In the genomic region with DNA sequence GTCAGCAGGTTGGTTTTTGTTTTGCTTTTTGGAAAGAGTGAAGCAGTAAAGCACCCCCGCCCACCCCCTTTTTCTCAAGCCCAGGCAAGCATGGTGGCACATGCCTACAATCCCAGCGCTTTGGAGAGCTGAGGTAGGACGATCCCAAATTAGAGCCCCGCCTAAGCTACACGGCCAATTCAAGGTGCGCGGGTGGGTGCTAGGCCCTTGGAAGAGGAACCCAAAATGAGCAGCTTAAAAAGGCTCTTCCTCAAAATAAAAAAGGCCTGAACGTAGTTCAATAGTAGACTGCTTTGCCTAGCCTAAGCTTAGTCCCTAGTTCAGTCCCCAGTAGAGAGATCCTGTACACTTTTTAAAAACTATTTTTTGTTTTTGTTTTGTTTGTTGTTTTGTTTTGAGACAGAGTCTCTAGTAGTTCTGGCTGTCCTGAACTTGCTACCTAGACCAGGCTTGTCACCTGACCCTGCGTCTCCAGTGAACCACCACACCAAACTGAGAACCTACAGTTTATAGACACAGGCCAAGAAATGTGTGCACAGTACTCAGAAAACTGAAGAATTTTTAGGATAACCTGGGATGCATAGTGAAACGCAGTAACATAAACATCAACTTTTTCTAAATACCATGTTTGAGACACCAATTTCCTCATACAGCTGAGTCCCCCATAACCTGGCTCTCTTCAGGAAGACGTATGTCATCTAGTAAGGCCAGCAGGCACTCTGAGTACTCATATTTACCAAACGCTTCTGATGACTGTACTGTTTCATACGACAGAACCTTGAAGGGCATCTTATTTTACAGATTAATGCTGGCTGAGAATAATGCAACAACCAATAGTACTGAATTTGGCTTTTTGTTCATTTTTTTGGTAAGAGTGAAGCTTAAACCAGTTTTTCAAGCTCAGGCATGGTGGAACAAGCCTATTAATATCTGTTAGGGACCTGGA, we compare ENCODE assay signal across 8 mouse cellular contexts. TPM values are rescaled to one million over a fixed set of nuclear protein-coding genes. Genes with fewer than 3 reads are reported as not detected.
DNase-seq lines count a peak whose midpoint lies in the region; ATAC-seq and TF ChIP-seq lines count a peak whose summit lies in the region.

No protein-coding gene starts in this region.

- peak overlapping the region; percentile 87 for H3K4me3 ChIP-seq in kidney, embryonic 16.5 days (ENCODE audit: low read length)
- peak overlapping the region; percentile 98 for H3K4me3 ChIP-seq in bone marrow, adult 2 months (replicated peaks; ENCODE audit: control insufficient read depth, low read depth, low read length)
- H3K4me3 ChIP-seq in hindbrain, embryonic 13.5 days, result peak overlapping the region; percentile 75
- peak overlapping the region; percentile 77 for H3K4me3 ChIP-seq in midbrain, embryonic 16.5 days (ENCODE audit: low read depth, low read length)

- DNase-seq in kidney, adult 11 months, result no peak
- no peak for DNase-seq in T-cell, adult 2 months (ENCODE audit: low spot score)
- DNase-seq in adrenal gland, adult 2 months, result no peak

- H3K9me3 ChIP-seq in kidney, embryonic 16.5 days (ENCODE audit: low read length), result no peaks in the 10 kb centered on the region
- no peaks in the 10 kb centered on the region for H3K9me3 ChIP-seq in hindbrain, embryonic 13.5 days
- no peaks in the 10 kb centered on the region for H3K9me3 ChIP-seq in midbrain, embryonic 16.5 days (replicated peaks; ENCODE audit: control insufficient read depth, low read length, poor library complexity, severe bottlenecking)

- H3K4me2 ChIP-seq in kidney, embryonic 16.5 days (replicated peaks; ENCODE audit: low read depth, low read length), result peak overlapping the region; percentile 73
- H3K4me2 ChIP-seq in hindbrain, embryonic 13.5 days, result peak overlapping the region; percentile 76
- H3K4me2 ChIP-seq in midbrain, embryonic 16.5 days (ENCODE audit: low read length), result peak overlapping the region; percentile 84

- no peak for TF ChIP-seq POLR2A in bone marrow, adult 2 months (IDR thresholded peaks at IDR 0.05; ENCODE audit: borderline replicate concordance, control insufficient read depth, low read depth, low read length)

- H3K27me3 ChIP-seq in kidney, embryonic 16.5 days (ENCODE audit: insufficient read depth, low read length), result no peaks in the 10 kb centered on the region
- H3K27me3 ChIP-seq in hindbrain, embryonic 13.5 days, result no peaks in the 10 kb centered on the region
- no peaks in the 10 kb centered on the region for H3K27me3 ChIP-seq in midbrain, embryonic 16.5 days (ENCODE audit: control insufficient read depth, insufficient read depth, low read depth, low read length)

- H3K36me3 ChIP-seq in kidney, embryonic 16.5 days (ENCODE audit: insufficient read depth, low read length), result no peaks in the 10 kb centered on the region
- H3K36me3 ChIP-seq in hindbrain, embryonic 13.5 days, result no peaks in the 10 kb centered on the region
- H3K36me3 ChIP-seq in midbrain, embryonic 16.5 days (ENCODE audit: control insufficient read depth, insufficient read depth, low read length), result no peaks in the 10 kb centered on the region

- 74% methylated on average over 13 of the region's 13 CpGs for WGBS in kidney, embryonic 16.5 days
- 12% methylated on average over 13 of the region's 13 CpGs for WGBS in bone marrow, adult 2 months
- whole genome bisulfite sequencing in hindbrain, embryonic 13.5 days, result 78% methylated on average over 13 of the region's 13 CpGs
- 77% methylated on average over 13 of the region's 13 CpGs for WGBS in midbrain, embryonic 16.5 days

- peaks cover 20% of the 10 kb centered on the region for H3K4me1 ChIP-seq in kidney, embryonic 16.5 days (ENCODE audit: insufficient read depth, low read length)
- peaks cover 1% of the 10 kb centered on the region; the same call in 1 of the 2 replicates for H3K4me1 ChIP-seq in bone marrow, adult 2 months (ENCODE audit: control insufficient read depth, insufficient read depth, low read length)
- H3K4me1 ChIP-seq in hindbrain, embryonic 13.5 days (replicated peaks), result peaks cover 35% of the 10 kb centered on the region
- peaks cover 27% of the 10 kb centered on the region for H3K4me1 ChIP-seq in midbrain, embryonic 16.5 days (ENCODE audit: control insufficient read depth, insufficient read depth, low read length)

- H3K27ac ChIP-seq in kidney, embryonic 16.5 days (ENCODE audit: low read length), result no peak overlapping the region
- H3K27ac ChIP-seq in bone marrow, adult 2 months (ENCODE audit: control insufficient read depth, insufficient read depth, low read depth, low read length, poor library complexity), result peak overlapping the region; percentile 71
- H3K27ac ChIP-seq in hindbrain, embryonic 13.5 days, result peak overlapping the region; percentile 99
- peak overlapping the region; percentile 99 for H3K27ac ChIP-seq in midbrain, embryonic 16.5 days (ENCODE audit: low read length)

- TF ChIP-seq CTCF in bone marrow, adult 2 months (IDR thresholded peaks at IDR 0.05; ENCODE audit: control insufficient read depth, insufficient read depth, low read length), result no peak

- ATAC-seq in kidney, embryonic 16.5 days (ENCODE audit: low FRiP score, low TSS enrichment), result no peak
- ATAC-seq in hindbrain, embryonic 13.5 days (ENCODE audit: low FRiP score), result no peak
- ATAC-seq in midbrain, embryonic 16.5 days, result no peak
- no peak for ATAC-seq in CD4-positive, CD25-positive, alpha-beta regulatory T cell, adult 4 months

- peak overlapping the region; percentile 91 for H3K9ac ChIP-seq in kidney, embryonic 16.5 days (replicated peaks; ENCODE audit: low read length)
- peak overlapping the region; percentile 93 for H3K9ac ChIP-seq in hindbrain, embryonic 13.5 days
- peak overlapping the region; percentile 91 for H3K9ac ChIP-seq in midbrain, embryonic 16.5 days (ENCODE audit: low read depth, low read length)

RNA-seq across cellular contexts. Expression of a gene that starts 54.1 kb away (rescaled TPM):
- 0.71 and 2.1 TPM in 2 replicates for polyA plus RNA-seq in kidney, embryonic 16.5 days (2015; fragmentation: Nextera tagmentation; extraction: Ambion mirVana)
- not detected in 2 replicates for polyA plus RNA-seq in bone marrow, adult 2 months (2011; ENCODE audit: insufficient read depth, insufficient read length, low replicate concordance, missing spikeins)
- 684 and 706 TPM in 2 replicates for polyA plus RNA-seq in hindbrain, embryonic 13.5 days (2015; fragmentation: Nextera tagmentation; extraction: Ambion mirVana)
- 424 and 528 TPM in 2 replicates for polyA plus RNA-seq in midbrain, embryonic 16.5 days (2015; fragmentation: Nextera tagmentation; extraction: Ambion mirVana)
- 1 to 10 TPM; 5.5 to 7.7 TPM for total RNA-seq in adrenal gland, adult 2 months (2021)
- polyA plus RNA-seq in adrenal gland, adult 2 months (2012; rRNA removed), result 4.4 and 5.0 TPM in 2 replicates
- polyA plus RNA-seq in CD4-positive, CD25-positive, alpha-beta regulatory T cell, adult 4 months (2017; shearing (Covaris generic)), result not detected

RNA-seq across cellular contexts. Expression of a gene that starts 54.6 kb away (rescaled TPM):
- polyA plus RNA-seq in kidney, embryonic 16.5 days (2015; fragmentation: Nextera tagmentation; extraction: Ambion mirVana), result 77.5 and 89.4 TPM in 2 replicates
- 21.9 and 39.2 TPM in 2 replicates for polyA plus RNA-seq in bone marrow, adult 2 months (2011; ENCODE audit: insufficient read depth, insufficient read length, low replicate concordance, missing spikeins)
- polyA plus RNA-seq in hindbrain, embryonic 13.5 days (2015; fragmentation: Nextera tagmentation; extraction: Ambion mirVana), result 93.2 and 98.1 TPM in 2 replicates
- polyA plus RNA-seq in midbrain, embryonic 16.5 days (2015; fragmentation: Nextera tagmentation; extraction: Ambion mirVana), result 85.7 and 93.4 TPM in 2 replicates
- total RNA-seq in adrenal gland, adult 2 months (2021), result 10 to 100 TPM; 61.8 to 66.2 TPM
- 11.6 and 11.9 TPM in 2 replicates for polyA plus RNA-seq in adrenal gland, adult 2 months (2012; rRNA removed)
- polyA plus RNA-seq in CD4-positive, CD25-positive, alpha-beta regulatory T cell, adult 4 months (2017; shearing (Covaris generic)), result 10 to 100 TPM; 38.0 to 42.2 TPM

Comparison
In these comparisons a context has a peak if more than half of its experiments do, and no peak if none do; other contexts are left out.
1. RNA of a gene that starts 54.1 kb away (polyA plus RNA-seq): 684 to 706 TPM in hindbrain, embryonic 13.5 days and 424 to 528 TPM in midbrain, embryonic 16.5 days; 4.4 to 5.0 TPM in adrenal gland, adult 2 months, 0.71 to 2.1 TPM in kidney, embryonic 16.5 days, not detected in CD4-positive, CD25-positive, alpha-beta regulatory T cell, adult 4 months and not detected in bone marrow, adult 2 months; every median in the first group is over 10 times any median in the second.
2. Peak in every context shown above with its lines, with median percentiles within 50 percentile points of each other: H3K4me2 ChIP-seq, H3K4me3 ChIP-seq and H3K9ac ChIP-seq.